Comparison of ENCODE assay signal across 9 mouse cellular contexts in the genomic region with DNA sequence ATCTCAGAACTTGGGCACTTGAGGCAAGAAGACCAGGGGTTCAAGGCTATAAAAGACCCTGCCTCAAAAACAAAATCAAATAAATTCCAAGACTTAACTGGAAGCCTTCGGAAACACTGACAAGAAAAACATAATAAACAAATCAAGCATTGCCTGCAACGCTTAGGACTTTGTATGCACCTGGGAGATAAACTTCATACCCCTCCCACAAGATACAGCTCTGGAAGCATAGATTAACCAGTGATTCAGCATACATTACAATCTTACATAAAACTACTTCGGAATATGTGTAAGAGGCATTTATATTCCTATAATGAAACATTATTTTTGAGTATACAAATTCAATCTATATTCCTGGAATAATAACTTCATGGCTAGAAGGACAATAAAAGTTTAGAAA. TPM values are rescaled to one million over a fixed set of nuclear protein-coding genes. Genes with fewer than 3 reads are reported as not detected.
DNase-seq lines count a peak whose midpoint lies in the region; ATAC-seq lines count a peak whose summit lies in the region.
"Had no signal": no experiment of that assay in that cellular context is flagged by ENCODE, and none has a peak within 500 bp of the region (broad histone marks: within the 10 kb centered on the region; RNA-seq: fewer than 3 reads in every experiment).

No protein-coding gene starts in this region.

- peak overlapping the region; percentile 88 for H3K4me2 ChIP-seq in heart, embryonic 13.5 days
- H3K4me2 ChIP-seq in liver, embryonic 11.5 days, result peak overlapping the region; percentile 21; the same call in 1 of the 2 replicates
- H3K4me2 ChIP-seq in embryonic facial prominence, embryonic 13.5 days, result peak overlapping the region; percentile 28; the same call in 1 of the 2 replicates
- peak overlapping the region; percentile 23 for H3K4me2 ChIP-seq in liver, embryonic 15.5 days

- ATAC-seq in heart, embryonic 13.5 days (ENCODE audit: extremely low read depth, insufficient number of reproducible peaks, low FRiP score, low TSS enrichment), result no peak
- ATAC-seq in liver, embryonic 11.5 days (replicated peaks; ENCODE audit: low FRiP score), result no peak
- ATAC-seq in embryonic facial prominence, embryonic 13.5 days (ENCODE audit: insufficient number of reproducible peaks, insufficient read depth, low FRiP score, low TSS enrichment, low read depth), result no peak
- no peak for ATAC-seq in liver, embryonic 15.5 days (ENCODE audit: insufficient read depth)

- H3K27ac ChIP-seq in heart, embryonic 13.5 days (replicated peaks), result no peak overlapping the region
- H3K27ac ChIP-seq in liver, embryonic 11.5 days (ENCODE audit: low read depth, low read length), result no peak overlapping the region
- no peak overlapping the region for H3K27ac ChIP-seq in embryonic facial prominence, embryonic 13.5 days
- H3K27ac ChIP-seq in liver, embryonic 15.5 days (replicated peaks), result no peak overlapping the region
- H3K27ac ChIP-seq: limb, embryonic 15.5 days had no signal

- no peak for DNase-seq in heart, adult 8-10 months (ENCODE audit: low spot score)
- no peak for DNase-seq in liver, embryonic 11.5 days (ENCODE audit: low spot score)
- DNase-seq in liver, result no peak
- DNase-seq in right cerebral cortex, postnatal 25 days, result no peak

- peak overlapping the region; percentile 42; the same call in 1 of the 2 replicates for H3K9ac ChIP-seq in heart, embryonic 13.5 days
- no peak overlapping the region for H3K9ac ChIP-seq in liver, embryonic 11.5 days (ENCODE audit: low read depth, low read length)
- no peak overlapping the region for H3K9ac ChIP-seq in embryonic facial prominence, embryonic 13.5 days
- H3K9ac ChIP-seq in liver, embryonic 15.5 days, result no peak overlapping the region
- H3K9ac ChIP-seq: heart, embryonic 12.5 days; limb, embryonic 15.5 days had no signal

- 59% methylated on average over 3 of the region's 3 CpGs for WGBS in heart, embryonic 13.5 days
- WGBS in liver, embryonic 11.5 days, result 43% methylated on average over 3 of the region's 3 CpGs
- 69% methylated on average over 3 of the region's 3 CpGs for WGBS in embryonic facial prominence, embryonic 13.5 days
- 21% methylated on average over 3 of the region's 3 CpGs for WGBS in liver, embryonic 15.5 days (ENCODE audit: insufficient replicate concordance)

- no peaks in the 10 kb centered on the region for H3K9me3 ChIP-seq in heart, embryonic 13.5 days
- no peaks in the 10 kb centered on the region for H3K9me3 ChIP-seq in liver, embryonic 11.5 days (ENCODE audit: control insufficient read depth, low read length)
- no peaks in the 10 kb centered on the region for H3K9me3 ChIP-seq in embryonic facial prominence, embryonic 13.5 days
- H3K9me3 ChIP-seq in liver, embryonic 15.5 days (replicated peaks), result no peaks in the 10 kb centered on the region
- H3K9me3 ChIP-seq: heart, embryonic 12.5 days; limb, embryonic 15.5 days had no signal

- H3K27me3 ChIP-seq in heart, embryonic 13.5 days (replicated peaks), result no peaks in the 10 kb centered on the region
- H3K27me3 ChIP-seq in liver, embryonic 11.5 days (replicated peaks; ENCODE audit: control insufficient read depth, insufficient read depth, low read length), result no peaks in the 10 kb centered on the region
- H3K27me3 ChIP-seq in embryonic facial prominence, embryonic 13.5 days, result no peaks in the 10 kb centered on the region
- H3K27me3 ChIP-seq in liver, embryonic 15.5 days, result no peaks in the 10 kb centered on the region
- H3K27me3 ChIP-seq: heart, embryonic 12.5 days; limb, embryonic 15.5 days had no signal

- no peak overlapping the region for H3K4me3 ChIP-seq in heart, embryonic 13.5 days
- no peak overlapping the region for H3K4me3 ChIP-seq in liver, embryonic 11.5 days (ENCODE audit: low read depth, low read length)
- peak overlapping the region; percentile 4; the same call in 1 of the 2 replicates for H3K4me3 ChIP-seq in embryonic facial prominence, embryonic 13.5 days
- H3K4me3 ChIP-seq in liver, embryonic 15.5 days (replicated peaks), result no peak overlapping the region

- H3K4me1 ChIP-seq in heart, embryonic 13.5 days, result peaks cover 62% of the 10 kb centered on the region
- peaks cover 36% of the 10 kb centered on the region for H3K4me1 ChIP-seq in liver, embryonic 11.5 days (replicated peaks; ENCODE audit: control insufficient read depth, insufficient read depth, low read length)
- H3K4me1 ChIP-seq in embryonic facial prominence, embryonic 13.5 days, result peaks cover 38% of the 10 kb centered on the region
- H3K4me1 ChIP-seq in liver, embryonic 15.5 days (replicated peaks), result peaks cover 86% of the 10 kb centered on the region

- H3K36me3 ChIP-seq in heart, embryonic 13.5 days, result peaks cover 17% of the 10 kb centered on the region; the same call in 1 of the 2 replicates
- peaks cover 7% of the 10 kb centered on the region for H3K36me3 ChIP-seq in liver, embryonic 11.5 days (ENCODE audit: control insufficient read depth, insufficient read depth, low read length)
- peaks cover 5% of the 10 kb centered on the region for H3K36me3 ChIP-seq in embryonic facial prominence, embryonic 13.5 days
- peaks cover 32% of the 10 kb centered on the region for H3K36me3 ChIP-seq in liver, embryonic 15.5 days (replicated peaks)

RNA-seq across cellular contexts. Expression of a gene that starts 3.5 kb away (rescaled TPM):
- polyA plus RNA-seq in heart, embryonic 13.5 days (2015; fragmentation: Nextera tagmentation; extraction: Ambion mirVana), result 8.2 and 9.1 TPM in 2 replicates
- 1 to 10 TPM; 4.8 to 8.6 (median 6.5) TPM for total RNA-seq in heart, adult 8-10 months (2022)
- polyA plus RNA-seq in liver, embryonic 11.5 days (2014; fragmentation: Nextera tagmentation; extraction: Ambion mirVana), result 13.5 and 13.7 TPM in 2 replicates
- polyA plus RNA-seq in embryonic facial prominence, embryonic 13.5 days (2015; fragmentation: Nextera tagmentation; extraction: Ambion mirVana), result 12.5 and 13.1 TPM in 2 replicates
- 3.9 and 4.0 TPM in 2 replicates for polyA plus RNA-seq in liver, embryonic 15.5 days (2015; fragmentation: Nextera tagmentation; extraction: Ambion mirVana)

Comparison
In these comparisons a context has a peak if more than half of its experiments do, and no peak if none do; other contexts are left out.
1. H3K4me2 ChIP-seq: peak in every context shown above with its lines; median percentile 88 in heart, embryonic 13.5 days; 28 in embryonic facial prominence, embryonic 13.5 days; 23 in liver, embryonic 15.5 days; 21 in liver, embryonic 11.5 days.